Mouse (Mus musculus) midbrain, postnatal 0 days (tissue): ENCODE data around the gene Ube2f. TPM values are rescaled to one million over a fixed set of nuclear protein-coding genes. Genes with fewer than 3 reads are reported as not detected.

Source experiments
- ATAC-seq: fragments of 200-750 bp; cut with Nextera tagmentation; 2 replicates; pipeline ENCODE4 v1.8.0; 2017; ENCODE audit warnings: moderate number of reproducible peaks, mild to moderate bottlenecking, moderate TSS enrichment, moderate library complexity; ENCODE audit not compliant: low FRiP score
- DNase-seq: peaks from one replicate; pipeline ENCODE4 v3.0.0-alpha.2; 2015; ENCODE audit warnings: low spot score
- H3K27ac ChIP-seq: fragments of 300-500 bp; sonication (generic); 2 replicates; pipeline ENCODE4 v1.5.1; 2014; ENCODE audit warnings: low read depth, mild to moderate bottlenecking, low read length, mixed read lengths
- H3K27me3 ChIP-seq: fragments of 300-500 bp; sonication (generic); 2 replicates; pipeline ENCODE4 v1.6.1; 2014; ENCODE audit warnings: low read length, control low read depth, mixed read lengths; ENCODE audit not compliant: insufficient read depth
- H3K36me3 ChIP-seq: fragments of 300-500 bp; sonication (generic); 2 replicates; pipeline ENCODE4 v1.6.1; 2014; ENCODE audit warnings: low read length, control low read depth, mixed read lengths; ENCODE audit not compliant: insufficient read depth
- H3K4me1 ChIP-seq: fragments of 300-500 bp; sonication (generic); 2 replicates; pipeline ENCODE4 v1.6.1; 2014; ENCODE audit warnings: mild to moderate bottlenecking, control low read depth, antibody characterized with exemption, low read length, mixed read lengths; ENCODE audit not compliant: insufficient read depth
- H3K4me2 ChIP-seq: fragments of 300-500 bp; sonication (generic); 2 replicates; pipeline ENCODE4 v1.6.1; 2014; ENCODE audit warnings: low read depth, mild to moderate bottlenecking, low read length, mixed read lengths; ENCODE audit not compliant: poor library complexity, severe bottlenecking
- H3K4me3 ChIP-seq: fragments of 300-500 bp; sonication (generic); 2 replicates; pipeline ENCODE4 v1.5.1; 2014; ENCODE audit warnings: low read depth, mild to moderate bottlenecking, low read length, moderate library complexity
- H3K9ac ChIP-seq: fragments of 300-500 bp; sonication (generic); replicated peaks from 2 replicates; pipeline ENCODE4 v1.6.1; 2014; ENCODE audit warnings: mild to moderate bottlenecking, low read length, moderate library complexity, mixed read lengths; ENCODE audit not compliant: poor library complexity, severe bottlenecking
- H3K9me3 ChIP-seq: fragments of 300-500 bp; sonication (generic); 2 replicates; pipeline ENCODE4 v1.6.1; 2016; ENCODE audit warnings: low read length, control low read depth
- CTCF ChIP-seq: IDR thresholded peaks from 2 replicates; pipeline ENCODE4 v1.5.1; 2016; ENCODE audit warnings: antibody characterized with exemption, mild to moderate bottlenecking
- WGBS: fragments of 180-500 bp; shearing (Covaris S2); extraction: QIAGEN DNeasy Blood & Tissue Kit; methylation state at CpG from one replicate; pipeline ENCODE4 v1.1.7; 2014; 5-methylcytosine and 5-hydroxymethylcytosine counted together
- polyA plus RNA-seq: library from polyadenylated mRNA; unstranded; fragments of >200 nt; fragmentation: Nextera tagmentation; extraction: Ambion mirVana; gene quantifications from 2 replicates; pipeline ENCODE4 v1.2.1, GENCODE M21; 2015
- total RNA-seq: library from RNA; depleted of rRNA; stranded (reverse); fragments of >200 nt; gene quantifications from 2 replicates; pipeline ENCODE4 v1.2.3, GENCODE M21; 2014

Gene Ube2f
- total and polyA plus RNA-seq, 2 experiments from 2014 or later: 41.2 to 42.5 TPM

- Histone ChIP-seq H3K4me1 (no peaks in the 10 kb centered on the region), H3K4me3 (no peak overlapping the region), H3K36me3 (no peaks in the 10 kb centered on the region), H3K9ac (no peak overlapping the region), H3K9me3 (no peaks in the 10 kb centered on the region), H3K27ac (no peak overlapping the region), H3K27me3 (no peaks in the 10 kb centered on the region), H3K4me2 (no peak overlapping the region)
- TF ChIP-seq CTCF: no peak
- 85% methylated on average over 1 of the region's 1 CpGs for WGBS
- ATAC-seq (no peak), DNase-seq (no peak)
Measured at GRCm38 (mm10) chr1:91240685-91241084, 9.4 kb upstream of the Ube2f start.

GRCm38 (mm10) chr1:91241249-91241648, 8.9 kb upstream of the Ube2f start:
- H3K4me3 ChIP-seq: no peak overlapping the region
- H3K4me2 ChIP-seq: no peak overlapping the region
- no peak overlapping the region for H3K27ac ChIP-seq
- ATAC-seq (no peak), DNase-seq (no peak)
- TF ChIP-seq CTCF: no peak
- no peaks in the 10 kb centered on the region for H3K9me3 ChIP-seq
- WGBS: 82% methylated on average over 4 of the region's 4 CpGs
- H3K27me3 ChIP-seq: no peaks in the 10 kb centered on the region
- no peaks in the 10 kb centered on the region for H3K4me1 ChIP-seq
- H3K9ac ChIP-seq: no peak overlapping the region
- no peaks in the 10 kb centered on the region for H3K36me3 ChIP-seq

- Histone ChIP-seq H3K27ac (no peak overlapping the region), H3K9me3 (no peaks in the 10 kb centered on the region), H3K36me3 (no peaks in the 10 kb centered on the region), H3K4me3 (no peak overlapping the region), H3K9ac (no peak overlapping the region), H3K4me1 (peaks cover 14% of the 10 kb centered on the region), H3K4me2 (no peak overlapping the region), H3K27me3 (no peaks in the 10 kb centered on the region)
- ATAC-seq (no peak), DNase-seq (no peak)
- no peak for TF ChIP-seq CTCF
- WGBS: 94% methylated on average over 5 of the region's 5 CpGs
Measured at GRCm38 (mm10) chr1:91248242-91248641, 1.9 kb upstream of the Ube2f start.

DNA sequence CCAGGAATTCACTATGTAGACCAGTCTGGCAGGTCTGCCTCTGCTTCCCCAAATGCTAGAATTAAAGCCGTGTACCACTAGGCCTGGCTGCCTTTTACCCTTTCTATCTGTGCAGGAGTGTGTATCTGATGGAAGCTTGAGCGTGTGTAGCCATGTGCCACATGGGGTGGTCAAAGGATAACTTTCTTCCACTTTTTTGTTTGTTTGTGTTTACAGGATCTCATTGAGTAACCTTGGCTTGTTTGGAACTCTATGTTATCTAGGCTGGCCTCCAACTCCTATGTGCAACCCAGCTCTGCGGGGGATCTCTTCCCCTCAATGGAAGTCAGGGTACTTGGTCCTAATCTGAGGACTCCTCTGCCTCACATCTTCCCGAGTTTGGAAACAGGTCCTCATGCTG, 1.1 kb upstream of the Ube2f start:
- Histone ChIP-seq H3K9ac (no peak overlapping the region), H3K4me2 (peak overlapping the region; percentile 83), H3K9me3 (no peaks in the 10 kb centered on the region), H3K27ac (no peak overlapping the region), H3K36me3 (0 out of 2 replicates have a peak, but pooled peaks cover 2% of the 10 kb centered on the region), H3K4me1 (peaks cover 14% of the 10 kb centered on the region), H3K4me3 (no peak overlapping the region), H3K27me3 (no peaks in the 10 kb centered on the region)
- WGBS: 47% methylated on average over 4 of the region's 4 CpGs
- no peak for TF ChIP-seq CTCF
- DNase-seq (no peak), ATAC-seq (no peak)

DNA sequence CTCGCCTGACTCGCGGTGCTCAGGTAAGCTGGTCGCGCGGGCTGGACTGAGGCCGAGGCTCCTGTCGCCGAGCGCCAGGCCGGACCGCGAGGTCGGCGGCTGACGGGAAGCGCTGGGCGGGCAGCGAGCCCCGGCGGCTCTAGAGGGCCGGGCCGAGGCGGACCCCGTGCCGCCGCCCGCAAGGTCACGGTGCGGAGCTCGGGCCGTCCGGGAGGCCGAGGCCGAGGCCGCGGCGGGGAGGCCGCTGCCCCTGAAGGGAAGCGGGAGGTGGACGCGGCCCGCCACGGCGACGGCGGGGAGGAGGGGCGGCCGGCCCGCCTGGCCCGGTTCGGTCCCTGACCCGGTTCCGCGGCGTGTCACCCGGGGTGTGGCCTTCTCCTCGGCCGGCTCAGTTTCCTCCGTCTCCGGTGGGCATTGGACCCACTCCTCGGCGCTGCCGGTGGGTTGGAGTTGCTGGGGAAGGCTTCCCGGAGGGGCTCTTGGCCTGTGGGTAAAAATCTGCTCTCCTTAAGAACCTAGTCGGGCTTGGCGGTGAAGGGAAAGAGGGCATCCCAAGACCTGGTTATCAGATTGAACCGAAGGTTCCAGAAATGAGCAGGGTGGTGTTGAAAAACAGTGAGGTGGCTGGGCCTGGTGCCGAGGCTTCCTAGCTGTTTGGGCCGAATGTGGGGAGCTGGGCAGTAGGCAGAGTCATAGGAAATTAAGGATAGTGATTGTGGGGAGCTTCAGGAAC, 477 bp downstream of the Ube2f start:
- Histone ChIP-seq H3K4me3 (peak overlapping the region; percentile 98), H3K9ac (peak overlapping the region; percentile 92), H3K36me3 (peaks cover 2% of the 10 kb centered on the region; the same call in 1 of the 2 replicates), H3K9me3 (no peaks in the 10 kb centered on the region), H3K4me1 (peaks cover 14% of the 10 kb centered on the region), H3K27me3 (no peaks in the 10 kb centered on the region), H3K4me2 (peak overlapping the region; percentile 83), H3K27ac (peak overlapping the region; percentile 79)
- ATAC-seq: peak; percentile 32
- no peak for TF ChIP-seq CTCF
- DNase-seq: no peak
- WGBS: under 1% methylated on average over 38 of the region's 70 CpGs

DNA sequence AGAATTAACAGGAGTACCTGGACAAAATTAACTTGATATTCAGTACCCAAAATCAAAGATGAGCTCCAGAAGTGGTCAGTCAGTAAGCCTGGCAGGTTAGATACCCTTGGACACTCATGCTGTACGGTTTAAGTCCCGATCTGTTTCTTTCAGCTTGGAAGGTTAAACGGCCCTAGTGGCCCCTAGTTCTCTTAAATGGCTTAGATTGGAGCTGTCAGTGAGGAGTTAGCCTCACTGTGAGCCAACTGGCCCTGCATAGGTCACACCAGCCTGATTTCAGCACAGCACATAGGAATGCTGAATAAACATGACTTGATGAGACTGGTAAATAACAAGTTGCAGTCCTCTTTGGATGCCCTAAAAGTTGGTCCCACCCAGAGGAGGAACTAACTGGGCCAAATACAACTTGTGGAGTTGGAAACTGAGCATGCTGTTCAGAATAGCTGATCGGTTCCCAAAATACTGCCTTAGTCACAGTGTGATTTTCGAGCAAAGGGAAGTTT, 1.1 kb downstream of the Ube2f start:
- peak overlapping the region; percentile 83 for H3K4me2 ChIP-seq
- DNase-seq (no peak), ATAC-seq (no peak)
- peak overlapping the region; percentile 98 for H3K4me3 ChIP-seq
- no peak overlapping the region for H3K27ac ChIP-seq
- peaks cover 14% of the 10 kb centered on the region for H3K4me1 ChIP-seq
- peak overlapping the region; percentile 92 for H3K9ac ChIP-seq
- no peaks in the 10 kb centered on the region for H3K27me3 ChIP-seq
- 55% methylated on average over 5 of the region's 5 CpGs for WGBS
- no peaks in the 10 kb centered on the region for H3K9me3 ChIP-seq
- peaks cover 2% of the 10 kb centered on the region; the same call in 1 of the 2 replicates for H3K36me3 ChIP-seq
- no peak for TF ChIP-seq CTCF
